Mouse (Mus musculus): ENCODE measurements around the gene Smarcal1. TPM values are rescaled to one million over a fixed set of nuclear protein-coding genes. Genes with fewer than 3 reads are reported as not detected.

Gene Smarcal1
- total RNA-seq, 2 experiments from 2014 or later = 9.5 to 10.9 TPM

GRCm38 (mm10) chr1:72640658-72641410, 57.8 kb downstream of the Smarcal1 start:
- ATAC-seq (replicated peaks; ENCODE audit: low FRiP score, poor library complexity, severe bottlenecking) = peak; percentile 79

GRCm38 (mm10) chr1:72673070-72673469, 90.0 kb downstream of the Smarcal1 start:
- ATAC-seq (replicated peaks; ENCODE audit: low FRiP score, poor library complexity, severe bottlenecking) = no peak

Other genes with a start within 250 kb of the Smarcal1 start
- gene March4, start 46.3 kb upstream of the Smarcal1 start, total RNA-seq (2015; ENCODE audit: low replicate concordance) = not detected in 2 replicates
- gene March4, start 46.3 kb upstream of the Smarcal1 start, total RNA-seq (2017; ENCODE audit: low replicate concordance) = not detected in 2 replicates
- not detected in 2 replicates for gene Ankar, start 117.3 kb downstream of the Smarcal1 start, total RNA-seq (2015; ENCODE audit: low replicate concordance)
- 0.13 TPM in 1 of 2 replicates, not detected in the other for gene Ankar, start 117.3 kb downstream of the Smarcal1 start, total RNA-seq (2017; ENCODE audit: low replicate concordance)
- gene Rpl37a, start 128.0 kb downstream of the Smarcal1 start, total RNA-seq (2015; ENCODE audit: low replicate concordance) = 395 and 505 TPM in 2 replicates
- 97.7 and 148 TPM in 2 replicates for gene Rpl37a, start 128.0 kb downstream of the Smarcal1 start, total RNA-seq (2017; ENCODE audit: low replicate concordance)
- gene Igfbp2, start 241.3 kb downstream of the Smarcal1 start, total RNA-seq (2015; ENCODE audit: low replicate concordance) = not detected in 2 replicates
- not detected in 2 replicates for gene Igfbp2, start 241.3 kb downstream of the Smarcal1 start, total RNA-seq (2017; ENCODE audit: low replicate concordance)

Data from erythroid progenitor cell, adult 5-6 weeks (primary cell).